Mouse (Mus musculus) neural tube, embryonic 13.5 days (tissue): ENCODE measurements around the gene Ttbk1. TPM values are rescaled to one million over a fixed set of nuclear protein-coding genes. Genes with fewer than 3 reads are reported as not detected.
A peak's percentile ranks its signal among the peaks of the same experiment; 100 is the strongest.

Source experiments
- ATAC-seq: fragments of 200-750 bp; cut with Nextera tagmentation; 2 replicates; pipeline ENCODE4 v1.8.0; 2017; ENCODE audit warnings: low read depth, mild to moderate bottlenecking, moderate TSS enrichment, moderate library complexity
- H3K27ac ChIP-seq: fragments of 300-500 bp; sonication (generic); replicated peaks from 2 replicates; pipeline ENCODE4 v1.5.1; 2015; ENCODE audit warnings: moderate library complexity, mild to moderate bottlenecking, inconsistent platforms
- H3K27me3 ChIP-seq: fragments of 300-500 bp; sonication (generic); 2 replicates; pipeline ENCODE4 v1.6.1; 2015; ENCODE audit warnings: mild to moderate bottlenecking, inconsistent platforms
- H3K36me3 ChIP-seq: fragments of 300-500 bp; sonication (generic); 2 replicates; pipeline ENCODE4 v1.6.1; 2015; ENCODE audit warnings: mild to moderate bottlenecking, inconsistent platforms
- H3K4me1 ChIP-seq: fragments of 300-500 bp; sonication (generic); replicated peaks from 2 replicates; pipeline ENCODE4 v1.6.1; 2015; ENCODE audit warnings: inconsistent platforms
- H3K4me2 ChIP-seq: fragments of 300-500 bp; sonication (generic); 2 replicates; pipeline ENCODE4 v1.6.1; 2015; ENCODE audit warnings: inconsistent platforms, mild to moderate bottlenecking, moderate library complexity
- H3K4me3 ChIP-seq: fragments of 300-500 bp; sonication (generic); 2 replicates; pipeline ENCODE4 v1.5.1; 2015; ENCODE audit warnings: mild to moderate bottlenecking, inconsistent platforms
- H3K9ac ChIP-seq: fragments of 300-500 bp; sonication (generic); 2 replicates; pipeline ENCODE4 v1.6.1; 2015; ENCODE audit warnings: moderate library complexity, mild to moderate bottlenecking, inconsistent platforms
- H3K9me3 ChIP-seq: fragments of 300-500 bp; sonication (generic); 2 replicates; pipeline ENCODE4 v1.6.1; 2016; ENCODE audit warnings: inconsistent platforms
- WGBS: fragments of 180-500 bp; shearing (Covaris S2); methylation state at CpG from one replicate; pipeline ENCODE4 v1.1.7; 2015; 5-methylcytosine and 5-hydroxymethylcytosine counted together
- polyA plus RNA-seq: library from polyadenylated mRNA; unstranded; fragments of >200 nt; fragmentation: Nextera tagmentation; extraction: Ambion mirVana; gene quantifications from 2 replicates; pipeline ENCODE4 v1.2.1, GENCODE M21; 2015

The Ttbk1 gene
- polyA plus RNA-seq, 1 experiment from 2014 or later, result 6.9 TPM

GRCm38 (mm10) chr17:46476601-46477000 lies 10.9 kb downstream of the Ttbk1 start:
- no peak overlapping the region for H3K4me2 ChIP-seq
- WGBS, result 81% methylated on average over 8 of the region's 8 CpGs
- no peak for ATAC-seq

GRCm38 (mm10) chr17:46467830-46468229 lies 19.6 kb downstream of the Ttbk1 start:
- H3K4me2 ChIP-seq, result no peak overlapping the region
- peaks cover 89% of the 10 kb centered on the region for H3K36me3 ChIP-seq
- H3K4me1 ChIP-seq, result no peaks in the 10 kb centered on the region; the same call in 1 of the 2 replicates
- H3K9me3 ChIP-seq, result no peaks in the 10 kb centered on the region
- WGBS, result 69% methylated on average over 9 of the region's 9 CpGs
- no peak overlapping the region for H3K4me3 ChIP-seq
- no peak overlapping the region for H3K27ac ChIP-seq
- H3K27me3 ChIP-seq, result no peaks in the 10 kb centered on the region; the same call in 1 of the 2 replicates
- H3K9ac ChIP-seq, result no peak overlapping the region
- no peak for ATAC-seq

More at GRCm38 (mm10) chr17:46476601-46477000, 10.9 kb downstream of the Ttbk1 start:
- Histone ChIP-seq H3K9ac (no peak overlapping the region), H3K9me3 (no peaks in the 10 kb centered on the region), H3K36me3 (peaks cover 95% of the 10 kb centered on the region), H3K27ac (no peak overlapping the region), H3K4me3 (no peak overlapping the region), H3K4me1 (no peaks in the 10 kb centered on the region), H3K27me3 (no peaks in the 10 kb centered on the region)

GRCm38 (mm10) chr17:46462226-46462625 lies 25.2 kb downstream of the Ttbk1 start:
- ATAC-seq, result no peak
- Histone ChIP-seq H3K4me1 (peaks cover 8% of the 10 kb centered on the region), H3K9ac (no peak overlapping the region), H3K4me3 (no peak overlapping the region), H3K27ac (no peak overlapping the region), H3K27me3 (peaks cover 41% of the 10 kb centered on the region), H3K9me3 (no peaks in the 10 kb centered on the region), H3K4me2 (no peak overlapping the region), H3K36me3 (peaks cover 69% of the 10 kb centered on the region)
- 87% methylated on average over 5 of the region's 5 CpGs for WGBS

- Histone ChIP-seq H3K9ac (peak overlapping the region; percentile 48; the same call in 1 of the 2 replicates), H3K4me2 (peak overlapping the region; percentile 44), H3K36me3 (peaks cover 60% of the 10 kb centered on the region), H3K9me3 (no peaks in the 10 kb centered on the region), H3K27me3 (peaks cover 48% of the 10 kb centered on the region), H3K27ac (no peak overlapping the region), H3K4me1 (peaks cover 8% of the 10 kb centered on the region), H3K4me3 (peak overlapping the region; percentile 20; the same call in 1 of the 2 replicates)
- WGBS, result 17% methylated on average over 8 of the region's 8 CpGs
- ATAC-seq, result no peak
Measured at GRCm38 (mm10) chr17:46461347-46461746, 26.1 kb downstream of the Ttbk1 start.

GRCm38 (mm10) chr17:46460673-46461072 lies 26.8 kb downstream of the Ttbk1 start:
- Histone ChIP-seq H3K27me3 (peaks cover 54% of the 10 kb centered on the region), H3K4me2 (peak overlapping the region; percentile 44), H3K4me3 (peak overlapping the region; percentile 20), H3K4me1 (peaks cover 15% of the 10 kb centered on the region), H3K9ac (peak overlapping the region; percentile 48), H3K27ac (no peak overlapping the region), H3K9me3 (no peaks in the 10 kb centered on the region), H3K36me3 (peaks cover 55% of the 10 kb centered on the region)
- ATAC-seq, result no peak
- 3% methylated on average over 32 of the region's 32 CpGs for WGBS

- H3K4me1 ChIP-seq, result peaks cover 37% of the 10 kb centered on the region
- H3K27ac ChIP-seq, result no peak overlapping the region
- WGBS, result 41% methylated on average over 3 of the region's 3 CpGs
- no peak overlapping the region for H3K9ac ChIP-seq
- no peaks in the 10 kb centered on the region for H3K9me3 ChIP-seq
- H3K4me3 ChIP-seq, result no peak overlapping the region
- peaks cover 58% of the 10 kb centered on the region for H3K27me3 ChIP-seq
- H3K36me3 ChIP-seq, result peaks cover 40% of the 10 kb centered on the region
- no peak overlapping the region for H3K4me2 ChIP-seq
- no peak for ATAC-seq
Measured at GRCm38 (mm10) chr17:46458439-46458838, 29.0 kb downstream of the Ttbk1 start.

GRCm38 (mm10) chr17:46457791-46458190 lies 29.7 kb downstream of the Ttbk1 start:
- Histone ChIP-seq H3K9me3 (no peaks in the 10 kb centered on the region), H3K27ac (no peak overlapping the region), H3K4me1 (peaks cover 43% of the 10 kb centered on the region), H3K9ac (no peak overlapping the region), H3K4me2 (no peak overlapping the region), H3K4me3 (no peak overlapping the region), H3K27me3 (peaks cover 60% of the 10 kb centered on the region), H3K36me3 (peaks cover 36% of the 10 kb centered on the region)
- no peak for ATAC-seq
- 10% methylated on average over 10 of the region's 10 CpGs for WGBS

- peak overlapping the region; percentile 61 for H3K9ac ChIP-seq
Measured at GRCm38 (mm10) chr17:46455110-46455691, 32.3 kb downstream of the Ttbk1 start.

GRCm38 (mm10) chr17:46454539-46454938 lies 32.9 kb downstream of the Ttbk1 start:
- Histone ChIP-seq H3K9me3 (no peaks in the 10 kb centered on the region), H3K4me1 (peaks cover 42% of the 10 kb centered on the region), H3K4me3 (peak overlapping the region; percentile 29), H3K27me3 (peaks cover 33% of the 10 kb centered on the region), H3K4me2 (peak overlapping the region; percentile 63), H3K36me3 (peaks cover 13% of the 10 kb centered on the region; the same call in 1 of the 2 replicates), H3K27ac (peak overlapping the region; percentile 67; the same call in 1 of the 2 replicates), H3K9ac (peak overlapping the region; percentile 61)
- ATAC-seq, result peak; percentile 34; the same call in 1 of the 2 replicates
- WGBS, result 2% methylated on average over 9 of the region's 9 CpGs

More at GRCm38 (mm10) chr17:46455110-46455691, 32.3 kb downstream of the Ttbk1 start:
- H3K4me3 ChIP-seq, result peak overlapping the region; percentile 29
- under 1% methylated on average over 32 of the region's 33 CpGs for WGBS
- H3K27me3 ChIP-seq, result peaks cover 38% of the 10 kb centered on the region
- peak; percentile 57 for ATAC-seq
- H3K27ac ChIP-seq, result no peak overlapping the region
- peak overlapping the region; percentile 63 for H3K4me2 ChIP-seq
- peaks cover 42% of the 10 kb centered on the region for H3K4me1 ChIP-seq
- peaks cover 19% of the 10 kb centered on the region for H3K36me3 ChIP-seq
- no peaks in the 10 kb centered on the region for H3K9me3 ChIP-seq

GRCm38 (mm10) chr17:46453970-46454411 lies 33.5 kb downstream of the Ttbk1 start:
- peak; percentile 29 for ATAC-seq
- Histone ChIP-seq H3K9me3 (no peaks in the 10 kb centered on the region), H3K4me3 (peak overlapping the region; percentile 29), H3K4me1 (peaks cover 42% of the 10 kb centered on the region), H3K4me2 (peak overlapping the region; percentile 63), H3K36me3 (peaks cover 7% of the 10 kb centered on the region; the same call in 1 of the 2 replicates), H3K27ac (peak overlapping the region; percentile 67), H3K27me3 (peaks cover 33% of the 10 kb centered on the region), H3K9ac (peak overlapping the region; percentile 61)
- under 1% methylated on average over 26 of the region's 26 CpGs for WGBS

- ATAC-seq, result no peak
- Histone ChIP-seq H3K27me3 (peaks cover 30% of the 10 kb centered on the region), H3K4me2 (peak overlapping the region; percentile 63), H3K4me1 (peaks cover 42% of the 10 kb centered on the region), H3K27ac (peak overlapping the region; percentile 67), H3K36me3 (peaks cover 2% of the 10 kb centered on the region; the same call in 1 of the 2 replicates), H3K9ac (0 out of 2 replicates have a peak overlapping the region, but pooled peaks have one; percentile 61), H3K9me3 (no peaks in the 10 kb centered on the region), H3K4me3 (peak overlapping the region; percentile 29; the same call in 1 of the 2 replicates)
- 2% methylated on average over 13 of the region's 13 CpGs for WGBS
Measured at GRCm38 (mm10) chr17:46453302-46453948, 34.0 kb downstream of the Ttbk1 start.

- no peaks in the 10 kb centered on the region for H3K9me3 ChIP-seq
- H3K4me1 ChIP-seq, result peaks cover 42% of the 10 kb centered on the region
- 28% methylated on average over 5 of the region's 5 CpGs for WGBS
- no peak overlapping the region for H3K4me2 ChIP-seq
- peaks cover 24% of the 10 kb centered on the region for H3K27me3 ChIP-seq
- no peak for ATAC-seq
- no peaks in the 10 kb centered on the region; the same call in 1 of the 2 replicates for H3K36me3 ChIP-seq
- 0 out of 2 replicates have a peak overlapping the region, but pooled peaks have one; percentile 61 for H3K9ac ChIP-seq
- no peak overlapping the region for H3K27ac ChIP-seq
- H3K4me3 ChIP-seq, result no peak overlapping the region
Measured at GRCm38 (mm10) chr17:46452683-46453082, 34.8 kb downstream of the Ttbk1 start.
